Mouse (Mus musculus) left cerebral cortex, adult 18-20 months (tissue): ENCODE measurements around the gene Nkapl. TPM values are rescaled to one million over a fixed set of nuclear protein-coding genes. Genes with fewer than 3 reads are reported as not detected.
A peak's percentile ranks its signal among the peaks of the same experiment; 100 is the strongest.
"Not testable (repeated sequence)": the region's sequence is repeated elsewhere in the genome, so short reads cannot be mapped to it uniquely, and the experiment has no call there.

Source experiments
- DNase-seq, 2 experiments: peaks; one replicate each; pipeline ENCODE4 v3.0.0; 2021 to 2022; ENCODE audit warnings: low spot score in 2 of 2, mixed read lengths in 1 of 2
- long read RNA-seq, 2 experiments: library from polyadenylated mRNA; stranded (forward); transcript quantifications; one replicate each; pipeline ENCODE4 v2.0.0; 2021
- total RNA-seq, 2 experiments: library from RNA; stranded (reverse); gene quantifications; 2 replicates each; pipeline ENCODE4 v1.2.3; 2021

Nkapl gene
- under 1 TPM; 0.58 to 0.84 TPM for total RNA-seq
- long read RNA-seq, experiment 1, result 0 reads
- long read RNA-seq, experiment 2, result 0 reads

DNA sequence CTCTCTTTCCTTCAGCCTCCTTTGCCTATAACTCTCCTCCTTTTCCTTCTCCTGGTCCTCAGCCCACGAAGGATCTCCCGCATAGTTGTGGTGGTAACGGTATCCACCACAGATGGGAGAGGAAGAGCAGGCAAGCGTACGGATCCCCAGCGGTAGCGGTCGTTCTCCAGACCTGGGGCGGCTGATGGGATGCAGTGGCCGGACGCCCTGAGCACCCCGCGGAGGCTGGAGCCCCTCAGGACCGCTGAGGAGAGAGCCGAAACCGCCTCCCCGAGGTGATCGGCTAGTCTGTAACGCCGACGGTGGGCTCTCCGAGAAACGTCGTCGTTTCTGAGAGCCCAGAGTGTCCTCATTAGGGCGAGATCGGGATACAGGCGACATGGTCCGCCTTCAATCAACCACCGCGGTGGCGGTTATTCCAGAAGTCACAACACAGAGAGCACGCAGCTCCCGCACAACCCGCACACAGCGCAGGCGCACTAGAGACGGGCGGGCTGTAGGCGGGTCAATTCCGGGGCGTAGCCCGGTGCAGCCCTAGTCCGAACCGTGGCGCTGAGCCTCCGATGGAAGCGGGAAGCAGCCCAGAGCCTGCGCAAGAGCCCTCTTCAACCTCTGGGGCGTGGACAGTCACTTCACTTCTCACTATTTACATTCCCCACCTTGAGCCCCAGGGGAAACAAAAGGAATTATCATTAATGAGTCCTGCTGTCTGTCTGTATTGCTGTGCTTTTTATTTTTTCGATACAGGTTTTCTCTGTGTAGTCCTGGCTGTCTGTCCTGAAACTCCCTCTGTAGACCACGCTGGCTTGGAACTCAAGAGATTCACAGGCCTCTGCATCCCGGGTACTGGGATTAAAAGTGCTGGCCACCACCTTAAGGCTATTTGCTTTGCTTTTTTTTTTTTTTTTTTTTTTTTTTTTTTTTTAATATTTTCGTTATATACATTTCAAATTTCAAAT lies at the start of gene Nkapl:
Nkapl (minus strand) TSS at position 449 of the 959 bp plus-strand sequence.
- DNase-seq, result peak; percentile 81

DNA sequence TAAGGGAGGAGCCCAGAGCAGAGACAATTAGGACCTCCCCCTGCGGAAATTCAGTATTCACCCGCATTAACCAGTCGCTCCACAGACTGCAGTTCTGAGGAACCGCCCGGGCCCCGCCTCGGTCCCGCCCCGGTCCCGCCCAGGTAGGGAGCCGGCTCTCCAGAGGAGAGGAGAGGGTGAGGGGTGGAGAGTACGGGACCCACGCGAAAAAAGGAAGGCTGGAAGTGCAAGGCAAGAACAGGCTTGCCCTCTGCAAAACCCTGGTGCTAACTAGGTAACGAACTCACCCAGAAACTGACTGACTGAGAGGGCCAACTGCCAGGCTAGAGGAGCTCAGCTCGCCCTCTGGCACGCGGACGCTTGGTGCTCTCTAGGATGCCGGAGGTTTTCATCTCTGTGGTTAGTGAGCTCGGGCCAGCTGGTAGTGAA lies 37.9 kb upstream of the Nkapl start:
- DNase-seq, result peak; percentile 67 to 80

DNA sequence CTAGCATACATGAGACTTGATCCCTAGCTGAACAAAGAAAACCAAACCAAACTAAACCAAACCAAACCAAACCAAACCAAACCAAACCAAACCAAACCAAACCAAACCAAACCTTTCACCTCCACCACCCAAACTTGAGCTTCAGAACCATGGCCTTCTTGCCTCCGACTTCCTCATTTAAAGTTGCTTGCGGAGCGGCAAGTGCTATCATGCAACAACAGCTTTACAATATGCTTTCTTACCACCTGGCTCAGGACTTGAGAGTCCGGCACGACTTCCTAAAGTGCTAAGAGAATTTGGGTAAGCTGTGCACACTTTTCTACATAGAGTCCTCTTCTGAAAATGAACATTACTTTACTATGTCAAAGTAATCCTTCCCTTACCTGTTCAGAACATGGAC lies 34.0 kb upstream of the Nkapl start:
- DNase-seq, result no peak

DNA sequence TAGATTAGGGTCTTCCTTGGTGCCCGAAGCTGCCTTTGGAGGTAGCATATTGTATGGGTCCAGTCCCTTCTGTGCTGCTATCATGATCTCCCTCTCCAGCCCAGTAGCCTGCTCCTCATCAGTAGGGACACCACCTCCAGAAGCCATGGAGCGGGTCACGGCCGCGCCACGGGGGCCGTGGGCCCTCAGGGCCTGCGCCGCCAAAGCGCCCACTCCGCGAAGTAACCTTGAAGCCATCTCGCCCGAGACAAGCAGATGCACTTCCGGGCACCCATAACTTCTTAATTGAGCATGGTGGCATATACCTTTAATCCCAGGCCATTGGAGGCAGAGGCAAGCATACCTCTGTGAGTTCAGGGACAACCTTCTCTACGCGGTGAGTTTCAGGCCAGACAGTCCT lies 32.9 kb upstream of the Nkapl start, which contains the start of gene Gm11273:
Gm11273 (minus strand) TSS at position 237 of the 400 bp plus-strand sequence.
- DNase-seq, result not testable (repeated sequence)

DNA sequence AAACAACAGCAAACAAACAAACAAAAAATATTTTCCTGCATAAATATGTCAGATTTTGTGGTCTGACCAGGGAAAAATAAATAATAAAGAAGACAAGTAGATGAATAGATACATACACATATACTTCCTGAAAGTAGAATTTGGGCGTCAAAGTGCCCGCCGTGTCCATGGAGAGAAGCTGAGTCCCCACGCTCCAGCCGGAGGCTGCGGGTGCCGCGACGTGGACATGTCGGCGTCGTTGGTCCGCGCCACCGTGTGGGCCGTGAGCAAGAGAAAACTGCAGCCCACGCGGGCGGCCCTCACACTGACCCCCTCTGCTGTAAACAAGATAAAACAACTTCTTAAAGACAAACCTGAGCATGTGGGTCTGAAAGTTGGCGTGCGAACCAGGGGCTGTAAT lies 26.8 kb upstream of the Nkapl start, which contains the start of gene AK157302:
AK157302 (plus strand) TSS at position 144 of the 400 bp plus-strand sequence.
- DNase-seq, result no peak

DNA sequence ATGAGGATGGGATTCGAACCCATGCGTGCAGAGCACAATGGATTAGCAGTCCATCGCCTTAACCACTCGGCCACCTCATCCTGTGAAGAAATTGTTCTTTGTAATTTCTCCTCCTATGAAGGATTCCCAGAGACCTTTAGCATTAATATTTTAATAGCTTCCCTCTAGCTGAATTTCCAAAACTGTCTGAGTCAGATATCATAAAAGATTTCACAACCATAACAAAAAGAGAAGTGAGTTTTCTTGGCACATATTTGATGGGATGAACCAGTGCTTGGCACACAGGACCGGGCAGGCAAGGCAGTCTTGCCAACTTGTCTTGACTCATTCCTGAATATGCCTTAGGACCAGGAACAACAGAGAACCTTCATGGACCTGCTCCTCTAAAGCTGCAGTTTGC lies 24.5 kb upstream of the Nkapl start:
- DNase-seq, result no peak

DNA sequence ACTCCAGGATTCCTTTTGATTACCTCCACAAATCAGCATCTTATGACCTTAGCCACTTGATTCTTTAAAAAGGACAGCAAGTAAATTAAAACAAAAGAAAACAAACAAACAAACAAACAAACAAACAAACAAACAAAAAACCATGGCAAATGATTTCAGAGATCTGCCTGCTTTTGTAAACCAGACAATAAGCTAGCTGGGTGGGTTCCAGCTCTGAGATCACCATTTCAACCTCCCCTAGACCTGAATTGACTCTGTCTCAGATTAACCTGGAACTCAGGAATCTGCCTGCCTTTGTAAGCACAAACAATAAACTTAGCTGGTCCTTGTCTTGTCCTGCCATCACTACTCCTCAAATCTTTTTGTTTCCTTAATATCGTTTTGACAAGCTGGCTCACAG lies 18.6 kb upstream of the Nkapl start:
- no peak for DNase-seq

DNA sequence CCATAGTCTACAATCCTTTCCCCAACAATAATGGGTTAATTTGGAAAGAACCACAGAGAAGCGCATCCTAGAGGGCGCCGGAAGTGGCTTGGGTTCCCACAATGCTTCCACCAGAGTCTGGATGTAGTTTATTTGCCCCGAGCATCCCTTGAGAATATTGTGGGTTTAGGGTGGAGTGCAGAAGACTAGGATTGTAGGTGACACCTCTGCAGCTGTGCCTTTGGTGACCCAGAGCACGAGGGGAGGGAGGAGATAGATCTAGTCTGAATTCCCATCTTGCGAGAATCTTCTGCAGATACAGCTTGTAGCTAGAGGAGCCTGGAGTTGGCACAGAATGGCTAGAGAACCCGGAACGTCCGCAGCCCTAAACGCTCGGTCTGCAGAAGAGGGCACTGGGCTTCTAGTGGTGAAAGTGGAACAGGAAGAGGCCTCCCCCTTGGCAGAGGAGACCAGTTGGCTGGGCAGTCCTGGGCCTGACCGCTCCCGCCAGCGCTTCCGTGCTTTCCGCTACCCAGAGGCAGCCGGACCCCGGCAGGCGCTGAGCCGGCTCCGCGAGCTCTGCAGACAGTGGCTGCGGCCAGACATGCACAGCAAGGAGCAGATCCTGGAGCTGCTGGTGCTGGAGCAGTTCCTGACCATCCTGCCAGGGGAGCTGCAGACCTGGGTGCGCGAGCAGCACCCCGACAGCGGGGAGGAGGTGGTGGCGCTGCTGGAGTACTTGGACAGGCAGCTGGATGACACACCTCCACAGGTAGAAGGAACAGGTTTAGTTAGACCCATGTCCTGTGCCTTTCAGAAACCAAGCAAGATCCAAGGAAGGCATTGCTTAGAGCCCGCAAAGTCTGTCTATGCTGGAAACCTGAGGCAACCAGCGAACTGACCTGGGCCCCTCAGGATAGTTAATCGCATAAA lies 10.7 kb upstream of the Nkapl start, which contains the start of the genes Zkscan4 and Gm10065:
Zkscan4 (plus strand) TSS at position 149 of the 912 bp plus-strand sequence.
Gm10065 (minus strand) TSS at position 683 of the 912 bp plus-strand sequence.
- DNase-seq, result peak; percentile 78 to 82

DNA sequence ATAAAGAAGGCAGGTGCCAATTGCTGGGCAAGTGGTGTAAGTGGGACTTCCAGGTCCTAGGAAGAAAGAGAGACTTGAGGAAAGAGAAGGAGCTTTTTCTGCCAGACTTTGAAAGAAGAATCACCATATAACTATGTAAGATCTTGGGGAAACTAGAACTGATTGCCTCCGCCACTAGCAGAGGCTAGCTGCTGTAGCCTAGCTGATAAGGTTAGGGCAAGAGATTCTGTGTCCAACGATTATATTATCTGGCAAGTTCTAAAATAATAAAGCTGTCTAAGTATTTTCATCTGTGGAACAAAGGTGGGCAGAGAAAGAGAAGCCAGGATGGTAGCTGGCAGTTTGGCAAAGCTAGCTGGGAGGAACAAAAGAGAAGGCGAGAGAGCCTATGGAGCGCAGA lies 4.1 kb upstream of the Nkapl start:
- no peak for DNase-seq

DNA sequence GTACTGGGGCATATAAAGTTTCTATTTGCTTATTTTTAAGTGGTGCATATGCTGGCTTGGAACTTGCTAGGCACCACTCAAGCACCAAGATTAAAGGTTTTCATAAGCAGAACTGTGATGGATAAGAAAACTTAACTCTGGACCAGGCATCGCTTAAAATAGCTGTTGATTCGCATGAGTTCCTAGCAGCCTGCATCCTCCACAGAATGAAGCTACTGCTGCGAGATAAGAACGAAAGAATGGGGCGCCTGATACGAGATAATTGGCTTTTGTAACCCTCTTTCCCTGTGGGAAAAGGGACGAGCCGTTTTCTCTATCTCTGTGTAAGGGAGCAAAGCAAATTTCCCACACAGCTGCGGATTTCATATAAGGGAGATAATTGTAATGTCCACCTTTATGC lies 788 bp upstream of the Nkapl start:
- DNase-seq, result no peak

DNA sequence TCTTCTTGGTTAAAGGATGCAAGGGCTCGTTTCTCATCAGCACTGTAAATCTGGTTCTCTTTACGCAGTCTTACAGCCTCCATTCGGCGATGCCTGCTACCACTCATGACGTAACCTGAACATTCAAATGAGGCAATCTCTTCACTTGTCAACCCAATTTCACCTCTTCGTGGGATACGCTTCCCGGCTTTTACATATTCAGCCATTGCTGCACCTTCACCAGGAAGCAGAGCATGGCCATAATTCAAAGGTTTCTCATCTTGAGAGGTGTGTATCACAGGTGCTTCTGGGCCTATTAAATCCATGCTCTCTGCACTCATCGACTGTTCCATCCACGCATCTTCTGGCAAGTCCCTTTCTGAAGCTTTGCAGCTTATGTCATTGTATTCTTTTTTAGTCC lies 973 bp downstream of the Nkapl start:
- no peak for DNase-seq

DNA sequence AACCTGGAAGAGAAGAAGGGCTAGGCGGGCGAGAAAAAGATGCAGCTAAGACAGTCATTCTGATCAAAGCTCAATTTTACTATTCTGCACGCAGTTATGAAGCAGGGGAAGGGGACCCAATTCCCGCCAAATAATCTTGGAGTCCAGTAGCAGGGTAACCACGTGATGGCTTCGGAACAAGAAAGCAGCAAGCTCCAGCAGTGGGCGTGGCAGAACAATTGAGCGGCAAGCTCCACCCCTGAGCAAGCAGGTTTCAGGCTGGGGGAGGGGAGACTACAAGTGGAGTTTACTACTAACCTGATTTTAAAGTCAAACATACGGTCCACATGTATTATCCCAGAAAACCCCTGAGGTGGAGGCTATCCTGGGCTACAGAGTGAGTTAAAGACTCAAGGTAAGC lies 5.8 kb downstream of the Nkapl start:
- DNase-seq, result not testable (repeated sequence)

DNA sequence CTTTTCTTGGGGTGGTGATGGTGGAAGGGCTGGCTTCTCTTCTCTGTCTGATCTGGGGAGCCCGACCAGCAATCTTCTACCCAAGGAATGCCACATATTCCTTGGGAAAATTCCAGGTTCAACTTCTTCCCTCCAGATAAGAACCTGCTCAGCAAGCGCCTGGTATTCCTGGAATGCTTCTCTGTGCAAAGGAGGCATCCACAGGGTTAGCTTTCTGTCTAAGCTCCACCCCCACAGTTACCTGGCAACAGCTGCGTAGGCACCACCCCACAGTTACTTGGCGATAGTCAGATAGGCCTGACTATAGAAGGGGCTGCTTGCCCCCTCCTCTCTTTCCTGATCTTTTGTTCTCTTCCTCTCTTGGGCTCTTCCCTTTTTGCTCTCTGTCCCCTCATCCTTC lies 12.0 kb downstream of the Nkapl start:
- DNase-seq, result no peak

DNA sequence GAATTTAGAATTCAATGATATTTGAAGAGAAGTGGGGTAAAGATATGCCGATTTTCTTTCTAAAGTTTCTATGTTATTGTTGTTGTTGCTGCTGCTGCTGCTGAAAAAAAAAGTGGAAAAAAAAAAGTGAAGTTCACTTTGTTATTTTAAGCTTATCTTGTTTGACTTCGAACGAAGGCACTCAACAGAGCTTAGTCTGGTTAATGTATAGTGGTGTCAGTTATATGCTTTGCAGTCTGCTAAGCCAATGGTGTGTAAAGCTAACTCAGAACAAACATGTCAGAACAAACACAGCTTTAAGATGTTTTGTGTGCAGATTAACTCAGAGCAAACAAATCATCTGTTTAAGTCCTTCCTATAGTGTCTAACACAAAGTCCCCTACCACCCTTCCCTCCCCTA lies 14.2 kb downstream of the Nkapl start:
- DNase-seq, result no peak

DNA sequence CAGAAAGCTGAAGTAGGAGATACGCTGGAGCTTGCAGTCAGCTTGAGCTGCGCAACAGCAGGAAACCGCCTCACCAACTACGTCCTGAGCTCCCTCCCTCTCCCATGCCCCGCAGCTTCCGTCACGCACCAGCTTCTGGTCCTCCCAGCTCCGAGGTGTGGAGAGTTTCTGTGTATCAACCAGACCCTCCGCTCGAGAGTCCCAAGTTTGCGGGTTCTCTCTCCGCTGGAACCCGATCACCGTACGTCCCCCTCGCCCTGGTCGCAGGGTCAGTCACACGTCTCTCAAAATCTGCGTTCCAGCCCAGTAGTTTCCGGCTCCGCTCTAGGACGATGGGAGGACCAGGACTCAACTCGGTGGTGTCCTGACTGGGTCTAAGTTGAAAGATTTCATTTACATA lies 14.9 kb downstream of the Nkapl start, which contains the start of gene Zscan26:
Zscan26 (minus strand) TSS at position 282 of the 400 bp plus-strand sequence.
- peak; percentile 83 to 87 for DNase-seq

DNA sequence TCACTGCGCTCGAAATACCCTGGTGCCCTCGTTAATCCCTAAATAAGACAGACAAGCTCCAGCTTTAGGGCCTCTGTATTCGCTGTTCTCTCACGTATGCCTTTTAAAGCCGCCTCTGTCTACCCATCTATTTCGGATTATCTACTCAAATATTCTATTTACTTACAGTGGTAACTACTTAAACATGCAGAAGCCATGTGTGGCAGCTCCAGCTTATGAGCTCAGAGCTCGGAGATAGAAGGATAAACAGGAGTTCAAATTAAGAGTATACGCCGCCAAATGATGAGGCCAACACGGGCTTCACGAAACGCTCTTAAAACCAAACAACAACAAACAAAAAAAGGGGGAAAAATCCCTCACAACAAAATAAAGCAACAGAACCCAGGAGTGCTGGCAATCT lies 15.3 kb downstream of the Nkapl start:
- DNase-seq, result no peak

DNA sequence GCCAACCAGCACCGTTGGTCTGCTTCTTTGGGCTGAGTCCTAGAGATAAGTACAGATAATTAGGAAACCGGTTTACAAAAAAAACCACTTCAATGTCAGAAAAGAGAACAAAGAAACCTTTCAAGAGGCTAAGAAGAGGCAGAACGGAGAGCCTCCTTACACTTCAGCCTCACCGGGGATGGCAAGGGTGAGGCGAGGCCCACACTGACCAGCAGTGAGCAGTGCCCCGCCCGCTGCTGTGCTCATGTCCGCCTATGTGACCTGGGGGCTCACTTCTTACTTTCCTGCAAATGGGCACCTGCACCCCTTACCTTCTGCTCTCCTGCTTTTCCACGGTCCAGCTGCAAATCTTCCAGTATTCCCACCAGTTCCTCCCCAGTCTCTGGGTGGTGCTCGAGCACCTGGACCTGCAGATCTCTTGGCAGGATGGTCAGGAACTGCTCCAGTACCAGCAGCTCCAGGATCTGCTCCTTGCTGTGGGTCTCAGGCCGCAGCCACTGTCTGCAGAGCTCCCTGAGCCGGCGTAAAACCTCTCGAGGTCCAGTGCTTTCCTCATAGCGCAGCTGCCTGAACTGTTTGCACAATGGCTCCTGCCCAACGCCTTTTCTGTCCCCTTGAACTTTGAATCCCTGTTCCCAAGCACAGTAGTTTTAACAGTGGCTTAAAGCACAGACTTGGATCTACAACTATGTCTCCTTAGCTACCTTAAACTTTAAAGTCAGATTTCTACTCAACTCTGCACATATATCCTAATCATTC lies 20.3 kb downstream of the Nkapl start:
- no peak for DNase-seq

DNA sequence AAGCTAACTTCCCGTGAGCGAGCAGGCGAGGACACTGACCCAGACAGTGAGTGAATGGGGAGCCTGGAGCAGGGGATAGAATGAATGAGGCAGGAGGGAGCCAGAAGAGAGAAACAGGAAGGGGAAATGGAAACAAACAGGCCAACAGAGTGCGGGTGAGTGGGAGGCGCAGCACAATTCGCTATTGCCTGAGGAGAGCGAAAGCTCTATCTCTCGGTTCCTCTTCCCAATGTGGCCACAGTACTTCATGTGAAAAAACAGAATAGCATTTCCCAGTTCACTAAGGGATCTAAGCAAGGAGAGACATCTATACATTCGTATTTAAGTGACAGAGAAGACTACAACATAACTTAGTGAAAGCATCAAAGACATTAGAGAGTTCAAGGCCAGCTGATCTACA lies 21.5 kb downstream of the Nkapl start:
- no peak for DNase-seq

DNA sequence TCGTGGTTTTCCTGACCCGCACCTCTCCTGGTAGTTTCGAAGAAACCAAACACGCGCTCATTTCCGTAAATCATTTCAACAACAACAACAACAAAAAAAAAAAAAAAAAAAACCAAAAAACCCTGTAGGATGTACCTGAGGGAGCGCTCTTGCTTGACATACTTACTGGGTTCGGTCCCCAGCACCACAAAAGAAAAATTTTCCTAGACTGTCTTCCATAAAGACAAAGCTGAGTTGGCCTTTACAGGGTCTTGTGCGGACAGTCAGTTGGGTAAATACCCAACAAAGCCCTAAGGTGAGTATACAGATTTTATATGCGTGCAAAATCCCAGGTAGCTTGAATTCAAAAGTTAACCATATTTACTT lies 27.1 kb downstream of the Nkapl start:
- DNase-seq, result no peak

DNA sequence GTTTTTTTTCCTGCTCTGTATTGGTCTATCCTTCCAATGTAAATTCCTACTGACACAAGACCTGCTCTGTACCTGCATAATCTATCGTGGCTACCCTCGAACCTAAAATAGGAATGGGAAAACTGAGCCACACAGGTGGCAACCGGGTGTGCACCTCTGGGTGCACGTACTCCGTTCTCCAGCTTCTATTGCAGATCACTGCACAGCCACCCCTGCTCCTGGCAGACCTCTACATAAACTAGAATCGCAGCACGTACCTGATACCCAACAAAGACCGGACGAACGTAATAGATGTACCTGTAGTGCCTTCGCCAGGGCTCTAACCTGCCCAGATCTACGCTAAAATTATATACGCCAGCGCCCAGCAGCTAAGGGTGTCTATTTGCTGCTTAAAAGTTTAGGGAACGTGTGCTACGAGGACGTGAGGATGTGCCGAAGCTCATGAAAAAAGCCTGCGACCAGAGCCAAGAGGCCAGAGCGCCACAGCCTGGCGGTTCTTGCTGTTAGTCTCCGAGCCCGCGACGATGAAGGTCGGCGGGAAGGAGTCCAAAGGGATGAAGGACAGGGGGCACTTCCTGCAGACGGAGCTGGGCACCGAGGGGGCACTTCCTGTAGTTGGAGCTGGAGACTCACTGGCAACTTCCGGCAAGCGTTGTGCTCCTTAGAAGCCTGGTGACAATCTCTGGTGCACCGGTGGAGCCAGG lies 27.7 kb downstream of the Nkapl start, which contains the start of gene Pgbd1:
Pgbd1 (minus strand) TSS at position 556 of the 704 bp plus-strand sequence.
- DNase-seq, result peak; percentile 68 to 71
